Mouse (Mus musculus): ENCODE data around the gene Kcnc3.
A peak's percentile ranks its signal among the peaks of the same experiment; 100 is the strongest.

The Kcnc3 gene

DNA sequence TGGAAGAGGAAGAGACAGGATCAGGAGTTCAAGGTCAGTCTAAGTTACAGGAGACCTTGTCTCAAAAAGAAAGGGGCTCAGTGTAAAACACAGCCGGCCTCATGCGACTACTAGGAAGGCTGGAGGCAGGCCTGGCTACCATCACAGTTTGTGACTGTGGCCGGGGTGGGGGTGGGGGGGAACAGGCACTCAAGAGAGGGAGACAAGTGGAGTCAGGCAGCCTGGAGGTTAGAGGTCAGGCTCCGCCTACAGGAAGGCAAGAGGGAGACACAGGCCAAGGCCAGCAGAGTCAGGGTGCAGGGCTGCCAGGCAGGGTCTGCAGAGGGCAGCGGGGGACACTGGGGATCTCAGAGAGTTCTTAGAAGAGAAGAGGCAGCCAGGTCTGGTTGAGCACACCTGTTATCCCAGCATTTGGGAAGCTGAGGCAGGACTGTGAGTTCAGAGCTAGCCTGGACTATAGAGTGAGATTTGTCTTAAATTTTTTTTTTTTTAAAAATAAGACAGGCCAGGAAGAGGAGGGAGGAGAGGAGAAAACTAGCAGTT is 6.6 kb downstream of the Kcnc3 start:
- DNase-seq (ENCODE audit: low spot score) = no peak

DNA sequence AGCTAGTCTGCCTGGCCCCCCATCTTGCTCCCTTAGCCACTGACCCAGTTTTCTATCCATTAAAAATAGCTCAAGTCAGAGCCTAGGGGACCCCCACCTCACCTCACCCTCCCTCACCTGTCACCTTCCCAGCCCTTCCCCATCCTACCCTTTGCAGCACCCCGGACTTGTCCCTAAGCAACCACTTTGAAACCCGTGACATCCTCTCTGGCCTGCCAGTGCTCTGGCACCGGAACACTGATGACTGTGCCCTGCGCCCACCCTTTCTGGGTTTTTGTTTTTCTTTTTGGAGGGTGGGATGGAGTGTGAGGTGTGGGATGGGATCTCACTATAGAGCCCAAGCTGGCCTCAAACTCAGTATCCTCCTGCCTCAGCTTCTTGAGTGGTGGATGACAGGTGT is 7.2 kb downstream of the Kcnc3 start:
- no peak for DNase-seq (ENCODE audit: low spot score)

GRCm38 (mm10) chr7:44598336-44598735 is 7.9 kb downstream of the Kcnc3 start:
- no peak for DNase-seq (ENCODE audit: low spot score)

- no peak for DNase-seq (ENCODE audit: low spot score)
Measured at GRCm38 (mm10) chr7:44600691-44601262, 10.3 kb downstream of the Kcnc3 start.

GRCm38 (mm10) chr7:44601646-44602045 is 11.2 kb downstream of the Kcnc3 start:
- DNase-seq (ENCODE audit: low spot score) = no peak

DNA sequence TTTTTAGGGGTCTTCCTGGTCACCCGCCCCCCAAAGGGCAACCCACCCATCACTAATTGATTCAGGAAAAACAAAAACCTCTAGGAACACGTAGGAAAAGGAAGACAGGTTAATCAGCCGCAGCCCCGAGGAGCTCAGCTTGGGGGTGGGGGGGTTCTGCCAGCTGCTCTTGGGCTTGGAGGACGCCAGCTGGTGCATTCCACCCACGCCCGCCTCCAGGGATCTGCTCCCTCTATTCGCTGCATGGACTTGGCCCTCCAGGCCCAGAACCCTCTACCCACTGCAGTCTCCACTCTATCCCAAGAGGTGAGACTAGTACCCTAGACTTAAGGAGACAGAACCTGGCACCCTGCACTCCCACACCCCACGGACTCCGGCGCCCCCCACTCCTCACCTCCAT is 12.0 kb downstream of the Kcnc3 start:
- no peak for DNase-seq (ENCODE audit: low spot score)

- no peak for DNase-seq (ENCODE audit: low spot score)
Measured at GRCm38 (mm10) chr7:44603186-44603855, 12.9 kb downstream of the Kcnc3 start.

DNA sequence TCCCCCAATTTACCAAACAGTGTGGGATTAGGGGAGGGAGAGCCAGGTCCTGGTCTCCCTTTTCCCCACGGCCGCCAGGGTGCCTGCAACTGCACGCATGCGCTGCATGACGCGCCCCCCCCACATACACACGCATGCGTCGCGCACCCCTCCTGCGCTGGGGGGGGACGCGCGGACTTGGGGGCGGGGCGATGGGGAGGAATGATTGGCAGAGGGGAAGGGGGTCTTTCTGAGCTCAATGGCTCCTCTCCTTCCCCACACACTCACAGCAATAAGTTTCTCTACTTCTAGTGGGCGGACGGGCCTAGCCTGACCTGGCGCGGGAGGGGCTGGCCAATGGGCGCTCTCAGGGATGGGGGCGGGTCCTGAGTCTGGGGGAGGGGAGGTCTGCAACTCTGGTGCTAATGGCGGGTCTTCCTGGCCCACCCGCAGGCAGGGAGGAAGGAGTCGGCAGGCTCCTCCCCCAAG is 13.7 kb downstream of the Kcnc3 start:
- no peak for DNase-seq (ENCODE audit: low spot score)

GRCm38 (mm10) chr7:44604619-44605018 is 14.2 kb downstream of the Kcnc3 start:
- no peak for DNase-seq (ENCODE audit: low spot score)

DNA sequence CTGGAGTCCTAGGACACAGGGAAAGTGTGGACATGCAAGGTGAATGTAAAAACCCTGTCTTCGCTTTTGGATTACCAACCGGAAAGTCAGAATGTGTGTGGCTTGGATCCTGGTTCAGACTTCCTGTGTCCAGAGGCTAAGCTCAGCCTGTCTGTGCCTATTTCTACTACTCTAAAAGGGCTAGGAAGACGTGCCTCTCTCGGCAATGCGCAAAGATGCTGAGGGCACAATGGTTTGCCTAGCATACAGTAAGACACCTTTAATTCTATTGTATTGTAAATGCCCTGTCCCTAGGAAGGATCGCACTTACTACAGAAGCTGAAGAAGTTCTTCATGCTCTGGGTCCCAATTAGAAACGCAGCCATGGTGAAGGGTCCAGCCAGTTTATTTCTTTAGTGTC is 15.0 kb downstream of the Kcnc3 start:
- DNase-seq (ENCODE audit: low spot score) = no peak

DNA sequence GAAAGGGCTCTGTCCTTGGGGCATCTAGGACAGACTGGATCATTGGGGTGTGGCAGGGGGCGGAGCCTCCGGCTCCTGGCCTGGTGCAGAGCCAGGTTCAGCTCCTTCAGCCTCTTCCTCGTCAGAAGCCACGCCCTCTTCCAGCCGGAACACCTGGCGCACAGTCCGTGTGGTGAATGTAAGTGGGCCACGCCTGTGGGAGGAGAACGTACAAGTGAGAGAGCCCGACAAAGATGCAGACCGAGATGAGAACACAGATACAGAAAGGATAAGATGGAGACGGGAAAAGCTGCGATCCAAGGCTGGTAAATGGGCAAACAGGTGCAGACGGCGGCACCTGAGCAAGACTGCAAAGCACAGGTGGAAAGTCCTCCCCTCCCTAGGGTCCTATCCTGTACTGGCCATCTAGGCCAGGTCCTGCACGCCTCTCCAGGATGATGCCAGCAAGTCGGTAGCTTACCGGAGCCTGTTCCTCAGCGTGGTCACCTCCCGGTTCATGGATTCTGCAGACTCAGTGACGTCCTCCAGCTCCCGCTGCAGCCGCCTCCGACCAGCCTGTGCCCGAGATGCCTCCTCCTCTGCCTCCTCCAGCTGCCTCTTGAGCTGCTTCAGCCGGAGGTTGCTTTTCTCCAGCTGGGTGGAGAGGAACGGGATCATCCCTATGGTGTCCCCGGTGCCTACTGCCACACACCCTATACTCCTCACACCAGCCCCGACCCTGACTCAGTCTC is 15.9 kb downstream of the Kcnc3 start:
- DNase-seq (ENCODE audit: low spot score) = peak; percentile 46

- no peak for DNase-seq (ENCODE audit: low spot score)
Measured at GRCm38 (mm10) chr7:44612192-44612591, 21.7 kb downstream of the Kcnc3 start.

DNA sequence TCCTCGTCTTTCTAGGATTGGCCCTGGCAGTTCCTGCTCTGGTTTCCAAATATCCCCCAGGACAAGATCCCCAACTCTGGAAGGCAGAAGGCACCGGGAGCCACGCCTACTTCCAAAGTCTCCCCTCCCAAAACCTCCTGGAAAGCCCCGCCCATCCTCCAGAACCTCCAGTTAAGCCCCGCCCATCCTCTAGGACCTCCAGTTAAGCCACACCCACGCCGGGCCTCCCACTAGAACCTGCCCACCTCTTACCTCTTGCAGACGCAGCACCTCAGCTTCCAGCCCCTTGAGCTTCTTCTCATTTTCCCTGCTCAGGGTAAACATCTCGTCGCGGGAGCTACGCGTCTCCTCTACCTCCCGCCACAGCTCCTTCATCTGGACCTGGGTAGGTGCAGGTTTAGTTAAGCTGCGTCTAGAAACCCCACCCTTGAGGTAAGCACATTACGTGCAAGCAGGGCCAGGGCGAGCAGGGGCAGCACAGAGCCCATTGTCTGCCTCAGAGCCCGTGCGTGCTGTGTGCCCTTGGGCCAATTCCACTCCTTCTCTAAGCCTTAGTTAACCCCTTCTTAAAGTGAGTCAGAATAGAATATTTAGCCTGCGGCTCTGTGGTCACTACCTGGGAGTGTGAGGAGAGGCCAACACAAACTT is 23.7 kb downstream of the Kcnc3 start:
- no peak for DNase-seq (ENCODE audit: low spot score)

- no peak for DNase-seq (ENCODE audit: low spot score)
Measured at GRCm38 (mm10) chr7:44615309-44615708, 24.8 kb downstream of the Kcnc3 start.

GRCm38 (mm10) chr7:44615987-44616386 is 25.5 kb downstream of the Kcnc3 start:
- no peak for DNase-seq (ENCODE audit: low spot score)

DNA sequence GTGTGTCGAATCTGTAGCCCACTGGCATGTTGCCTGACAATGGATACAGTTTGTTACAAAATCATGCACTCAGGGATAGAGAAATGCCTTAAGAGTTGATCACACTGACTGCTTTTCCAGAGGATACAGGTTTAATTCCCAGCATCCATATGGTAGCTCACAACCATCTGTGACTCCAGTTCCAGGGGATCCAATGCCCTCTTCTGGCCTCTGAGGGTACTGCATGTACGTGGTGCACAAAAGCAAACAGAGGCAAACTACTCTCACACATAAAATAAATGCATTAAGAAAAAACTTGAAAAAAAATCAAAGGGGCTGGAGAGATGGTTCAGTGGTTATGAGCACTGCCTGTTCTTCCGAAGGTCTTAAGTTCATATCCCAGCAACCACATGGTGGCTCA is 26.6 kb downstream of the Kcnc3 start:
- no peak for DNase-seq (ENCODE audit: low spot score)

DNA sequence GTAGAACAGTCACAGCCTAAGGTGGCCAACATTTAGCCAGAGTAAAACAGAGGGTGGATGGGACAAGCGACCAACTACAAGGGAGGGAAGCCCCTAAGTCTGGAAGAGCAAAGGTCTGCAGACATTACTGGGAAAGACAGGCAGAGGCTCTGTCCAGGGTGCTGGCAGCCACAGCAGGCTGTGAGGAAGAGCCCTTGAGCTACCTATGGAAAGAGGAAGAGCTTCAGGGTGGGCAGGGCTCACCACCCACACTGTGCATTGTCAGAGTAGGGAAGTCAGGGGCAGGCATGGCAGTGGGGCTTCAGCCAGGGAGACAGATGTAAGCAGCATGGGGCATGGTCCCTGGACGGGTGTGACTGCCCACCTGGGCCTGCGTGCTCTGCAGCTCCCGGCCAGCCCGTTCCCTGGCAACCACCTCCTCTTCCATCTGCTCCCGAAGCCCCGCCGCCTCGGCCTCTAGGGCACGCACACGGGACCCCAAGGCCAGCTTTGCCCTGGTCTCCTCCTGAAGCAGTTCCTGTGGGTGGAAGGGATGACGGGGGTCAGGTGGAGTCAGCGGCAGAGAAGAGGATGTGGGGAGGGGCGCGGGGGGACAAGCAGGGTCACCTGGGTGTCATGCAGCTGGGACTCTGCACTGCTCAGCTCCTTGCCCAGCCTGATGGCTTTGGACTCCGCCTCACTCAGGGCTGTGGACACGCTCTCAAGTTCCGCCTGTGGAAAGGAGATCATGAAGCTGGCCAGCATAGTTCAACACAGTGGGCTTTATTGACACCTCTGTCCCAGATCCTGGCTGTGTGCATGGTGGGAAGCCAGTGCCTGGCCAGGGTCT is 33.5 kb downstream of the Kcnc3 start:
- DNase-seq (ENCODE audit: low spot score) = no peak

DNA sequence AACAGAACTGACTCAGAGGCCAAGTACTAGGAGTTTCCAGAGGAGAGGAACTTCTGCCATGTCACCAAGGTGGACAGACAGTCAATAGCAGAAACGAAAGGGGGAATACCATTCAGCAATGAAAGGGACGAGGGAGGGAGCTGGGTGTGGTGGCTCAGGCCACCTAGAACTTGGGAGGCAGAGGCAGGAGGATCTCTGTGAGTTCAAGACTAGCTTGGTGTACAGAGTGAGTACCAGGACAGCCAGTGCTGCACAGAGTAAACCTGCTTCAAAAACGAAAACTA is 34.0 kb downstream of the Kcnc3 start:
- DNase-seq (ENCODE audit: low spot score) = no peak

GRCm38 (mm10) chr7:44624828-44625227 is 34.4 kb downstream of the Kcnc3 start:
- no peak for DNase-seq (ENCODE audit: low spot score)

DNA sequence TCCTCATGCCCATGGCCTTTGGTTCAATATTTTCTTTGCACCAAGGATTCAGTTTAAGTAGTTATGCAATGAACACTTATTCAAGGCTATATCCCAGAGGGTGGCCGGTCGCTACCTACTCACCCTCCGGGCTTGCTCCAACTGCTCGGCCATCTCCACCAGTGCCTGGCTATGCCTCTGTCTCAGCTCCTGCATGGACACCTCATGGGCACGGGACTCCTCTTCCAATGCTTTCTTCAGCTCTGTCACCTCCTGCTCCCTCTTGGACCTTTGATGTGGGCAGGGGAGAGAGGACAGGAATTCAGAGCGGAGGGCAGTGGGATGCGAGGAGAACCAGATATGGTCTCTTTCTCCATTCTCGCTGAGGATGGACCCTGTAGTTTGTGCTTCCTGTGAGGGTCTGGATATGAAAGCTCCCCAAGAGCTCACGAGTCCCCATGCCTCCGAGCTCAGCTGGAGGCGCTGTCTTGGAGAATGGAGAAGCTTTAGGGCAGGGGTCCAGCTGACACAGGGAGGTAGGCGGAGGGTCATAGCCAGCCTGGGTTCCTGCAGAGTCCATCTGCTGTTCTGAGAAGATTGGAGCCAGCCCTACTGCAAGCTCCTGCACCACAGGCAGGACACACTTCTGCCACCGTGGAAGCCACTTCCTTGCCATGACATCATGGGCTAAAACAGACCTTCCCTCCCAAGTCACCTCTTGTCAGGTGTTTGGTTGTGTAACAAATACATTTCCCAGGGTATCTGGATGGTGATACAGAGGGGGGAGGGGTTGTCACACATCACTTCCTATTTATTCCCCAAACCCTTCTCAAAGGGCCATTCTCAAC is 35.0 kb downstream of the Kcnc3 start:
- DNase-seq (ENCODE audit: low spot score) = no peak

DNA sequence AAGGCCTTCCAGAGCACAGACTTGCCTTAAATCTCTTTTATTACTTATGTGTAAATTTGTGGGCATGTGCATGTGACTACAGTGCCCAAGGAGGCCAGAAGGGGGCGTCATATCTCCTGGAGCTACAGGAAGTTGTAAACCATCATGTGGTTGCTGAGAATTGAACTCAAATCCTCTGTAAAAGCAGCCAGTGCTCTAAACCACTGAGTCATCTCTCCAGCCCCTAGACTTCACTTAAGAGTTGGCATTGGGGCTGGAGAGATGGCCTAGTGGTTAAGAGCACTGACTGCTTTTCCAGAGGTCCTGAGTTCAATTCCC is 35.6 kb downstream of the Kcnc3 start:
- DNase-seq (ENCODE audit: low spot score) = no peak

Data from urinary bladder, postnatal 14 days (tissue).